Mouse (Mus musculus): Measurements from ENCODE around the gene 4933414I15Rik.

The 4933414I15Rik gene

DNA sequence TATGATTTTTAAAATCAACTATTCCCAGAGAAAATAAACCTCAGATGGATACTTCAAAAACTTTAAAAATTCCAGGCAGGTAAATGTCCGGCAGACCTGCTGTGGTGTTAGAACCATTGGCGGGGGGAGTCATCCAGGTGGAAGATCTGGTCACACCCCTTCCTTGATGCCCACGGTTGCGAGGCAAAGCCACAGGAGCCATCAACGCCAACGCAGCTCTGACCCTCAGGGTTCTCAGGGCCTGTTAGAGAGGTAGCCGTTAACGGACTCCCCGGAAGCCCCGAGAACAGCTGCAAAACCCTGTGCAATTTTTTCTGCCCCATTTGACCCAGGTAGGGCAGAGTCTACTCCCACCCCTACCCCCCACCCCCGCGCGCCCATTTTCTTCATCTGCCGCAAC lies at the start of gene 4933414I15Rik:
4933414I15Rik (minus strand) TSS at position 260 of the 400 bp plus-strand sequence.
- DNase-seq (ENCODE audit: low read depth, low spot score): no peak

- DNase-seq (ENCODE audit: low read depth, low spot score): no peak
Measured at GRCm38 (mm10) chr11:50981667-50982066, 38.1 kb upstream of the 4933414I15Rik start, which contains the start of gene Olfr1377. TSS of gene Olfr1377 (plus strand) at chr11:50981967.

DNA sequence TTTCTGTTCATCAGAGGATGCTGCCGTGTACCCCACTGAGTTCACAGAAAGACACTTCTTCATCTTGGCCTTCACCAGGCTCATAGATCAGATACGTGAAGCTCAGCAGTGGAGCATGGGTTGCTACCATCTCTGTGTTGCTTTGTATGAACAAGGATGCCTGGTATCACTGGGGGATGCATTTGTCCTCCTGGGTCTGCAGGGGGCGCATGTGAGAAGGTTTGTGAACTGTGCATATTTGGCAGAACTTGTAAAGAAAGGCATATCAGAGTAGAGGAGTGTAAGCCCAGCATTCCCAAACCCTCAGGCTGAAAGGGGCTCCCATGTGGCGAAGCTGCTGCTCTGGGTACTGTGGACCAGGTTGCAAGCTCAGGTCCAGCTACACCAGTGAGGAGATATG lies 33.7 kb upstream of the 4933414I15Rik start:
- DNase-seq (ENCODE audit: low read depth, low spot score): no peak

DNA sequence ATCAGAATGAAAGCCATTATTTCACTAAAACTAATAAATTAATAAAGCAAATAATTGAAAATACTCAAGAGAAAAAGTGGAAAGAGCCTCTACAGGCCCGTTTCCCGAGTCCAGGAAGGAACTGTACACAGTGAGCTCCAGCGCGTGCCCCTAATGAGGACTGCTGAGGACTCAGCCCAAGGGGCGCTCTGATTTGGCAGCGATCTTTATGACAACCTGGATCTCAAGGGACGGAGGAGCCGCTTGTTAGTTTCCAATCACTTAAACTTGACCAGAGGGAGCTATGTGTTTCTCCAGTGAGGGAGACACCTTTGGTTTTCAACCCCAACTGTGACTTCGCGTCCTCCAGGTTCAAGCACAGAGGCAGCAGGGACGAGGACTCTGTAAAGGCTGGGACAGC lies 22.7 kb upstream of the 4933414I15Rik start, which contains the start of gene Olfr1378:
Olfr1378 (plus strand) TSS at position 301 of the 400 bp plus-strand sequence.
- DNase-seq (ENCODE audit: low read depth, low spot score): no peak

DNA sequence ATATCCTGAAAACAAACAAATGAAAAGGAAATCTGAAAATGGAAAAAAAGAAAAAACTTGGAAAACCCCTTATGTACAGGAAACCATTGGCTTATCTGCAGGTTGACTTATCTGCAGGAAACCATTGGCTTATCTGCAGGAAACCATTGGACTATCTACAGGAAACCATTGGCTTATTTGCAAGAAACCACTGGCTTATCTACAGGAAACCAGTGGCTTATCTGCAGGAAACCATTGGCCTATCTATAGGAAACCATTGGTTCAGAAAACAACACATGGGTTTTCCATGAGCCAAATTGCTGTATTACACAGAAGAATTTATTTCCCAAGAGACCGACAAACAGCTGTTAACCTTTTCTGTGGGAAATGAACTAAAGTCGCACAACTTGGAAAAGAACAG lies 21.3 kb upstream of the 4933414I15Rik start:
- no peak for DNase-seq (ENCODE audit: low read depth, low spot score)

DNA sequence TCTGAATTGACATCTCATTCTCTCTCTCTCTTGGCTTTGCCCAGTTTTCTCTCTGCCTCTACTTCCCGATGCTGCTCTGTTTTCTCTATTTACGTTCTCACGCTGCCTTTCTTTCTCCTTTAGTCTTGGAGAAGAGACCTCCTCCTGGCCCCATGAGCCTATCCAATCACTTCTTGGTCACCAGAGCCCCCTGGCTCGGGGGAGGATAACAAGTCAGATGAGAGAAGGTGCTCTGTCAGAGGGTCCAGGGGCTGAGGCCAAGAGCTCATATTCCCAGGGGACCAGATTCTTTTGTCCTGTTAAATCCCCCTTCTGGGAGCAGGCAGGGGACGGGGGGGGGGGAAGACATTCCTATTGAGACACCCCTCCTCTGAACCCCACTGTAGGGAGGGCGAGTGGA lies 10.1 kb upstream of the 4933414I15Rik start, which contains the start of gene Prop1:
Prop1 (minus strand) TSS at position 101 of the 400 bp plus-strand sequence.
- no peak for DNase-seq (ENCODE audit: low read depth, low spot score)

- DNase-seq (ENCODE audit: low read depth, low spot score): no peak
Measured at GRCm38 (mm10) chr11:50952290-50952689, 8.7 kb upstream of the 4933414I15Rik start.

GRCm38 (mm10) chr11:50942386-50942785 lies 1.2 kb downstream of the 4933414I15Rik start:
- no peak for DNase-seq (ENCODE audit: low read depth, low spot score)

- peak; percentile 37 for DNase-seq (ENCODE audit: low read depth, low spot score)
Measured at GRCm38 (mm10) chr11:50939621-50940366, 3.8 kb downstream of the 4933414I15Rik start.

GRCm38 (mm10) chr11:50938435-50938834 lies 5.1 kb downstream of the 4933414I15Rik start:
- DNase-seq (ENCODE audit: low read depth, low spot score): no peak

DNA sequence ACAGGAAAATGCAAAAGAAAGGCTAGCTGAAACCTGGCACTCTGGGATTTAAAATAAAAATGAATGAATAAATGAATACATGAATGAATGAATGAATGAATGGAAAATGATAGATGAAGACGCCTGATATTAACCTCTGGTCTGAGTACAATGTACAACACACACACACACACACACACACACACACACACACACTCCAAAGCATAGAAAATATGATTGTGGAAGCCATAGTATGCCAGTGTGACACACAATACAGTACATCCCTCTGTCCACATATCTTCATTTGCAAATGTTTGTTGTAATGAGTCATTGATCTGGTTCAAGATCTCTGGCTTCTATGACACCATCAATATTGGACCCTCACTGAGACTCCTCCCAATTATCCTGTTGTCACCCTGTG lies 11.5 kb downstream of the 4933414I15Rik start:
- DNase-seq (ENCODE audit: low read depth, low spot score): no peak

GRCm38 (mm10) chr11:50931451-50931866 lies 12.1 kb downstream of the 4933414I15Rik start, which contains the start of gene Zfp354b:
TSS of gene Zfp354b (minus strand) at chr11:50931633.
- DNase-seq (ENCODE audit: low read depth, low spot score): peak; percentile 86

GRCm38 (mm10) chr11:50931021-50931420 lies 12.5 kb downstream of the 4933414I15Rik start:
- DNase-seq (ENCODE audit: low read depth, low spot score): no peak

- DNase-seq (ENCODE audit: low read depth, low spot score): no peak
Measured at GRCm38 (mm10) chr11:50930469-50931014, 13.0 kb downstream of the 4933414I15Rik start.

GRCm38 (mm10) chr11:50915671-50916320 lies 27.8 kb downstream of the 4933414I15Rik start, which contains the start of gene Zfp2:
TSS of gene Zfp2 (minus strand) at chr11:50916165.
- DNase-seq (ENCODE audit: low read depth, low spot score): peak; percentile 76

- no peak for DNase-seq (ENCODE audit: low read depth, low spot score)
Measured at GRCm38 (mm10) chr11:50914461-50914860, 29.1 kb downstream of the 4933414I15Rik start.

DNA sequence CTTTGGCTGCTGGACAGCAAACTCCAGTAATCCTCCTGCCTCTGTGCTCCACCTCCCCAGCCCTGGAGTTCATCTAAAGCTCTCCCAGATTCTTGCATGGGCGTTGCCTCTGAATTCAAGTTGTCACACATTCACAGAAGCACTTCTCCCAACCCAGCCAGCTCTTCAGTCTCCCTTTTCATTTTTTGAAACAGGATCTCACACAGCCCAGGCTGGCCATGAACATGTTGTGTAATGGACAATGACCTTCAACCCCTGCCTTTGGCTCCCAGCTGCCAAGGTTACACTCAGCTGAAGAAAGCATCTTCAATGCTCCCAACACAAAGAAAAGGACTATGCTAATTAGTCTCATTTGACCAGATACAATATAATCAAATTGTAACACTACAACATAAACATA lies 30.3 kb downstream of the 4933414I15Rik start:
- no peak for DNase-seq (ENCODE audit: low read depth, low spot score)

GRCm38 (mm10) chr11:50908136-50908535 lies 35.4 kb downstream of the 4933414I15Rik start:
- no peak for DNase-seq (ENCODE audit: low read depth, low spot score)

DNA sequence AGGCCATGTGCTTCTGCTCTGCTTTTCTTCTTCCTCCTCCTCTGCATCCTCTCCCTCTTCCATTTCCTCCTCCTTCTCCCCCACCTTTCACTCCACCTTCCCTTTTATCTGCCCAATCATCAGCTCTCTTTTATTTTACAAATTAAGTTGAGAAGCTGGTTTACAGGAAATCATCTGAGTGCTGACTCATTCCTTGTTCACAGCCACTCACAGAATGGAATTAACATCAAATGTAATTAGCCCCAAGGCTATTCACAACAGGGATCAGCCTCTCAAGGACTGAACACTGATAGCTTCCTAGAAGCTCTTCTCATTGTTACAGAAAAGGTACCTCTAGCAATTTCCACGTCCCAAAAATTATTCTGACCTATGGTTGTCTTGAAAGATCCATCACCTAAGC lies 46.2 kb downstream of the 4933414I15Rik start:
- DNase-seq (ENCODE audit: low read depth, low spot score): no peak

DNA sequence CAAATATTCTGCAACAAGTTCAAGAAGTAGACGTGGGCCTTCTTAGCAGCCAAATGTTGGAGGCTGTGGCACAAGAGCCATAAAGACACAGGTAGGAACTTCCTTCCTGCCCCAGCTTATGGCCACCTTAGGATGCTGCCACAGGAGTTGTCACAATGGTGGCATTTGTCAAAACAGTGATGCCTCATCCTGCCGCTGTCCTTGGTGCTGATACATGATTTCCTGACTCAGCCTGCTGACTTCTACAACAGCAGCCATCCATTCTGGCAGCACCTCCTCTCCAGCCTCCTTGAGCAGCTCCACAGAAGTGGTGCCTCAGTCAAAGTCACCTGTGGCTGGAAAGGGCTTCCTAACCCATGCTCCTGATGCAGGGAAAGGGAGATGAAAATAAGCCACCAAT lies 51.1 kb downstream of the 4933414I15Rik start:
- DNase-seq (ENCODE audit: low read depth, low spot score): no peak

Data from retina, adult 2 months (tissue).